Mouse (Mus musculus) midbrain, embryonic 14.5 days (tissue): ENCODE results near the gene B3gnt6. TPM values are rescaled to one million over a fixed set of nuclear protein-coding genes. Genes with fewer than 3 reads are reported as not detected.

ENCODE experiments used
- ATAC-seq: fragments of 200-750 bp; cut with Nextera tagmentation; 2 replicates; pipeline ENCODE4 v1.8.0; 2017; ENCODE audit warnings: moderate number of reproducible peaks, moderate library complexity; ENCODE audit not compliant: low FRiP score, low TSS enrichment
- DNase-seq: peaks from one replicate; pipeline ENCODE4 v3.0.0-alpha.2; 2015
- H3K27ac ChIP-seq: fragments of 300-500 bp; sonication (generic); replicated peaks from 2 replicates; pipeline ENCODE4 v1.5.1; 2014; ENCODE audit warnings: mild to moderate bottlenecking, low read depth, low read length, moderate library complexity
- H3K27me3 ChIP-seq: fragments of 300-500 bp; sonication (generic); 2 replicates; pipeline ENCODE4 v1.6.1; 2014; ENCODE audit warnings: low read length, control low read depth, mixed read lengths; ENCODE audit not compliant: control insufficient read depth, insufficient read depth
- H3K36me3 ChIP-seq: fragments of 300-500 bp; sonication (generic); 2 replicates; pipeline ENCODE4 v1.6.1; 2014; ENCODE audit warnings: low read length, control low read depth; ENCODE audit not compliant: control insufficient read depth, insufficient read depth
- H3K4me1 ChIP-seq: fragments of 300-500 bp; sonication (generic); 2 replicates; pipeline ENCODE4 v1.6.1; 2014; ENCODE audit warnings: mild to moderate bottlenecking, antibody characterized with exemption, low read length, control low read depth; ENCODE audit not compliant: control insufficient read depth, insufficient read depth
- H3K4me2 ChIP-seq: fragments of 300-500 bp; sonication (generic); 2 replicates; pipeline ENCODE4 v1.6.1; 2014; ENCODE audit warnings: mild to moderate bottlenecking, low read length, moderate library complexity
- H3K4me3 ChIP-seq: fragments of 300-500 bp; sonication (generic); replicated peaks from 2 replicates; pipeline ENCODE4 v1.5.1; 2014; ENCODE audit warnings: low read depth, low read length
- H3K9ac ChIP-seq: fragments of 300-500 bp; sonication (generic); replicated peaks from 2 replicates; pipeline ENCODE4 v1.6.1; 2014; ENCODE audit warnings: mild to moderate bottlenecking, low read length, moderate library complexity
- H3K9me3 ChIP-seq: fragments of 300-500 bp; sonication (generic); 2 replicates; pipeline ENCODE4 v1.6.1; 2016; ENCODE audit warnings: low read length, control low read depth, mixed read lengths; ENCODE audit not compliant: control insufficient read depth
- WGBS: fragments of 180-500 bp; shearing (Covaris S2); extraction: QIAGEN DNeasy Blood & Tissue Kit; methylation state at CpG from one replicate; pipeline ENCODE4 v1.1.7; 2014; 5-methylcytosine and 5-hydroxymethylcytosine counted together
- polyA plus RNA-seq: library from polyadenylated mRNA; unstranded; fragments of >200 nt; fragmentation: Nextera tagmentation; extraction: Ambion mirVana; gene quantifications from 2 replicates; pipeline ENCODE4 v1.2.1, GENCODE M21; 2014

The B3gnt6 gene
- polyA plus RNA-seq, 1 experiment from 2014 or later = 0.12 TPM

DNA sequence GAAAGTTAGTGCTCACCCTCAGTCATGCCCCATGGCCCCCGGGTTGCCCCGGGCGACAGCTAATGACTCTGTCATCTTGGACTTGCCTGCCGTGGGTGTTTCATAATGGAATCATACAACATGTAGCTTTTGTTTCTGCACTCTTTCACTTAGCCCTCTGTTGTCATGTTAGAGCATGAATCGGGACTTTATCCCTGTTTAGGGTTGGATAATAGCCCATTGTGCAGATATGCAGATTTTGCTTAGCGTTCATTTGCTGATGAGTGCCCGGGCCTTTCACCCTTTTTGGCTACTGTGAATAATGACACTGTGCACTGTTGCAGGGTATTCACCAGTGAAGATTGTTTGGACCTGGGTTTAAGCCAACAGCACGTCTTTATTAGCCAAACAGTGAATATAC, 12.6 kb downstream of the B3gnt6 start:
- Histone ChIP-seq H3K4me2 (no peak overlapping the region), H3K27ac (0 out of 2 replicates have a peak overlapping the region, but pooled peaks have one; percentile 9), H3K4me1 (peaks cover 11% of the 10 kb centered on the region; the same call in 1 of the 2 replicates), H3K9me3 (no peaks in the 10 kb centered on the region), H3K27me3 (peaks cover 14% of the 10 kb centered on the region; the same call in 1 of the 2 replicates), H3K9ac (no peak overlapping the region), H3K36me3 (no peaks in the 10 kb centered on the region), H3K4me3 (no peak overlapping the region)
- ATAC-seq (peak; percentile 83), DNase-seq (peak; percentile 72)
- WGBS = 21% methylated on average over 8 of the region's 8 CpGs

GRCm38 (mm10) chr7:98185326-98185725, 14.0 kb downstream of the B3gnt6 start:
- WGBS = 61% methylated on average over 6 of the region's 6 CpGs
- Histone ChIP-seq H3K9me3 (no peaks in the 10 kb centered on the region), H3K4me2 (no peak overlapping the region), H3K4me1 (peaks cover 11% of the 10 kb centered on the region; the same call in 1 of the 2 replicates), H3K27ac (peak overlapping the region; percentile 46; the same call in 1 of the 2 replicates), H3K27me3 (0 out of 2 replicates have a peak, but pooled peaks cover 7% of the 10 kb centered on the region), H3K4me3 (no peak overlapping the region), H3K36me3 (no peaks in the 10 kb centered on the region), H3K9ac (no peak overlapping the region)
- ATAC-seq (no peak), DNase-seq (peak; percentile 56)

DNA sequence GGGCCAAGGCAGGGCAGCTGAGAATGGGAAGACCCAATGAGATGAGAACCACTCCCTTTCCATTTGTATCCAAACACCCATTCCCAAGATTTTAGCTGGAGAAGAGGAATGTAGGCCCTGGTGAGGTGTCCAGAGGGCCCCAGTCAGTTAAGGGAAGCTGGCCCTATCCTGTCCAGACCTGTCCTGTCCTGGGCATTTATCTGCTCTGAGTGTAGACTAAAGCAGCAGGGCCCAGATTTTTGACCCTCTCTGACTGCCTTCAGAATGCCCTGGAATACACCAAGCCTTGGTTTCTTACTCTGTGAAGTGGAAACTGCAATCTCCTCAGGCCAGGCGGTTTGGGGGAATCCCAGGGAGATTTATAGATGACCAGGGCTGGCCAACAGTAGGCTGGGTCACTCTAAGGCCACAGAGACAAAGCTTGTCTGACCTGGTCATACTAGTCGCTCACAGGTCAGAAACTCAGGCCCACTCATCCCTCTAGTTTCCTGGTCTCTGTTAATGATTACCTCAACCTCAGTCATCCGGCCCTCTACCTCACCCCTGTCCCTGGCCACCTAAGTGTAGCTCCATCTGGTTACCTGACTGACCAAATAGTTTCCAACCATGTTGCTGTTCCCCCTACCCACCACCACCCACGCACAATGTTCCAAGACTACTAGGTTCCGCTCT, 20.6 kb downstream of the B3gnt6 start:
- Histone ChIP-seq H3K27me3 (peaks cover 8% of the 10 kb centered on the region; the same call in 1 of the 2 replicates), H3K4me2 (peak overlapping the region; percentile 71), H3K27ac (no peak overlapping the region), H3K4me1 (0 out of 2 replicates have a peak, but pooled peaks cover 3% of the 10 kb centered on the region), H3K36me3 (no peaks in the 10 kb centered on the region), H3K9me3 (no peaks in the 10 kb centered on the region), H3K9ac (peak overlapping the region; percentile 62; the same call in 1 of the 2 replicates), H3K4me3 (peak overlapping the region; percentile 56)
- WGBS = 93% methylated on average over 5 of the region's 5 CpGs
- DNase-seq = no peak
- ATAC-seq = peak; percentile 24; the same call in 1 of the 2 replicates

DNA sequence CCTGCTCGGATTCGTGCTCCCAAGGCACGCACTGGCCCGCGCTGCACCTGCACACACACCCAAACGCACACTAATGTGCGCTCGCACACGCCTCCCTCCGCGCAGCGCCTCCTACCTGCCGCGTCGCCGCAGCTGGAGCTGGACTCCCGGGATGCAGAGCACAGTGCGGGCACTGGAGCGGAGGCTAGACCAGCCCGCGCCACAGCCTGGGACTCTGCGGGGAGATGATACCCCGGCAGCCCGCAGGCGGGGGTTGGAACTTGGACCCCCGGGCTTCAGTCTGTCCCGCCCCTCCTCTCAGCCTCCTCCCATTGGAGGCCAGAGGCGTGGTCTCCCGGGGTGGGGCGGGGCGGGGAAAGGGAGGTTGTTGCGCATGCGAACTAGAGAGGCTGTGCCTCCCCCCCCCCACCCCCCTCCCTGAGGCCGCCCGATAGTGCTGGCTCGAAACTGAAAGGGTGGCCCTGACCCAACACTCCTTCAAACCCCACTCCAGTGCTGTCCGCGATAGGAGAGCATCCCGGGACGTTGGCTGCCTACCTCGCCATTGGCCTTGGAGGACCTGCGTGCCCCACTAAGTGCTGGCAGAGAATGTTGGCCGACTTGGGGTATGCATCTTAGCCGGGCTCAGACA, 21.2 kb downstream of the B3gnt6 start, which contains the start of gene Capn5:
Gene Capn5 (minus strand): TSS at position 346 of the 631 bp plus-strand sequence.
- peak within 1 kb of the TSS; percentile 62 for H3K9ac ChIP-seq
- H3K4me2 ChIP-seq = peak within 1 kb of the TSS; percentile 71
- no peaks in the 10 kb centered on the region for H3K9me3 ChIP-seq
- H3K27ac ChIP-seq = no peak within 1 kb of the TSS
- no peaks in the 10 kb centered on the region for H3K36me3 ChIP-seq
- peak; percentile 83 for DNase-seq
- H3K4me3 ChIP-seq = peak within 1 kb of the TSS; percentile 56
- H3K4me1 ChIP-seq = 0 out of 2 replicates have a peak, but pooled peaks cover 3% of the 10 kb centered on the region
- ATAC-seq = peak; percentile 80
- WGBS = under 1% methylated on average over 42 of the region's 44 CpGs
- H3K27me3 ChIP-seq = peaks cover 8% of the 10 kb centered on the region; the same call in 1 of the 2 replicates

GRCm38 (mm10) chr7:98177566-98177928, 21.7 kb downstream of the B3gnt6 start:
- Histone ChIP-seq H3K36me3 (no peaks in the 10 kb centered on the region), H3K27ac (no peak overlapping the region), H3K9ac (peak overlapping the region; percentile 62), H3K27me3 (peaks cover 8% of the 10 kb centered on the region; the same call in 1 of the 2 replicates), H3K4me2 (peak overlapping the region; percentile 71), H3K4me1 (0 out of 2 replicates have a peak, but pooled peaks cover 3% of the 10 kb centered on the region), H3K4me3 (peak overlapping the region; percentile 56), H3K9me3 (no peaks in the 10 kb centered on the region)
- ATAC-seq = no peak; the same call in 1 of the 2 replicates
- DNase-seq = no peak
- WGBS = 4% methylated on average over 9 of the region's 9 CpGs

DNA sequence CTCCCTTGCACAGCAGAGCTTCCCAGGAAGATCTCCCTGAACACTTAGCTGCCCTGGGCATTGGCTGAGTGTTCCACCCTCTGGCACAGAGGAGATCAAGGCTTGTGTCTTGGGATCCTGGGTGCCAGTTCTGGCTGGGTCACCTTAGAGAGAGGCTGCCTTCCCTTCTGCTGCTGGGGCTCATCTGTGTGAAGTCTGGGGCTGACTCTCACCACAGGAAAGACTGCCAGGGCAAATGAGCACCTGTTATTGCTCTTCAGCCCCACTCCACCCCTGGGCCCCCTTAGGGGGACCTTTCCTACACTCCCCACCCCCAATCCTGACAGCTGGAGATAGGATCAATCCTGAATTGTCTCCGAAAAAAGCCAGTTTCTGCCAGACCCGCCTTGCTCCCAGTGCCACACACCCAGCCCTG, 22.2 kb downstream of the B3gnt6 start:
- DNase-seq = no peak
- Histone ChIP-seq H3K4me2 (peak overlapping the region; percentile 71), H3K36me3 (no peaks in the 10 kb centered on the region), H3K4me3 (peak overlapping the region; percentile 56), H3K27ac (no peak overlapping the region), H3K9ac (no peak overlapping the region), H3K9me3 (no peaks in the 10 kb centered on the region), H3K27me3 (peaks cover 8% of the 10 kb centered on the region; the same call in 1 of the 2 replicates), H3K4me1 (0 out of 2 replicates have a peak, but pooled peaks cover 3% of the 10 kb centered on the region)
- 61% methylated on average over 2 of the region's 2 CpGs for WGBS
- no peak for ATAC-seq

- Histone ChIP-seq H3K9ac (no peak overlapping the region), H3K9me3 (no peaks in the 10 kb centered on the region), H3K4me1 (0 out of 2 replicates have a peak, but pooled peaks cover 3% of the 10 kb centered on the region), H3K27me3 (peaks cover 8% of the 10 kb centered on the region; the same call in 1 of the 2 replicates), H3K27ac (no peak overlapping the region), H3K36me3 (no peaks in the 10 kb centered on the region), H3K4me3 (no peak overlapping the region), H3K4me2 (peak overlapping the region; percentile 71)
- ATAC-seq = no peak
- DNase-seq = no peak
- 75% methylated on average over 8 of the region's 8 CpGs for WGBS
Measured at GRCm38 (mm10) chr7:98176322-98177070, 22.8 kb downstream of the B3gnt6 start.
